Comparison of ENCODE assay signal across 9 mouse cellular contexts in genomic region chr1:180794170-180794569, GRCm38 (mm10). TPM values are rescaled to one million over a fixed set of nuclear protein-coding genes. Genes with fewer than 3 reads are reported as not detected.
DNase-seq lines count a peak whose midpoint lies in the region; ATAC-seq and TF ChIP-seq lines count a peak whose summit lies in the region.
"Had no signal": no experiment of that assay in that cellular context is flagged by ENCODE, and none has a peak within 500 bp of the region (broad histone marks: within the 10 kb centered on the region; RNA-seq: fewer than 3 reads in every experiment).

No protein-coding gene starts in this region.

- H3K27me3 ChIP-seq in heart, adult 2 months (ENCODE audit: control insufficient read depth, insufficient read depth, low read length), result no peaks in the 10 kb centered on the region
- no peaks in the 10 kb centered on the region for H3K27me3 ChIP-seq in embryonic facial prominence, embryonic 15.5 days
- no peaks in the 10 kb centered on the region for H3K27me3 ChIP-seq in intestine, embryonic 16.5 days (replicated peaks; ENCODE audit: control insufficient read depth, insufficient read depth, low read length)
- H3K27me3 ChIP-seq: CH12.LX had no signal

- H3K4me2 ChIP-seq in embryonic facial prominence, embryonic 15.5 days (replicated peaks), result peak overlapping the region; percentile 71
- H3K4me2 ChIP-seq in intestine, embryonic 16.5 days (ENCODE audit: low read depth, low read length), result peak overlapping the region; percentile 92

- 2% methylated on average over 21 of the region's 21 CpGs for WGBS in heart, adult 2 months
- 2% methylated on average over 21 of the region's 21 CpGs for WGBS in embryonic facial prominence, embryonic 15.5 days
- WGBS in intestine, embryonic 16.5 days, result 2% methylated on average over 21 of the region's 21 CpGs

- H3K4me3 ChIP-seq in heart, adult 2 months, result peak overlapping the region; percentile 38
- peak overlapping the region; percentile 42 for H3K4me3 ChIP-seq in embryonic facial prominence, embryonic 15.5 days (replicated peaks)
- H3K4me3 ChIP-seq in intestine, embryonic 16.5 days (ENCODE audit: low read length), result peak overlapping the region; percentile 49

- no peak for TF ChIP-seq POLR2A in heart, adult 2 months (IDR thresholded peaks at IDR 0.05; ENCODE audit: insufficient read depth, low read depth, low read length)

- H3K9ac ChIP-seq in heart, adult 2 months (ENCODE audit: low read depth, low read length), result no peak overlapping the region
- peak overlapping the region; percentile 18; the same call in 1 of the 2 replicates for H3K9ac ChIP-seq in embryonic facial prominence, embryonic 15.5 days
- H3K9ac ChIP-seq in intestine, embryonic 16.5 days (ENCODE audit: low read depth, low read length), result peak overlapping the region; percentile 67

- H3K27ac ChIP-seq in heart, adult 2 months, result no peak overlapping the region
- H3K27ac ChIP-seq in embryonic facial prominence, embryonic 15.5 days (replicated peaks), result 0 out of 2 replicates have a peak overlapping the region, but pooled peaks have one; percentile 7
- H3K27ac ChIP-seq in intestine, embryonic 16.5 days (ENCODE audit: low read length), result peak overlapping the region; percentile 20; the same call in 1 of the 2 replicates

- 0 out of 2 replicates have a peak, but pooled peaks have one; percentile 6 for TF ChIP-seq CTCF in heart, adult 2 months (IDR thresholded peaks at IDR 0.05)

- intact Hi-C loops in heart, adult 2 months (cut with DNase I), result no loop called here
- intact Hi-C loops in heart, postnatal 25 days (cut with DNase I), result no loop called here

- no peak for TF ChIP-seq EP300 in heart, adult 2 months (IDR thresholded peaks at IDR 0.05; ENCODE audit: insufficient read depth, low read depth, low read length)

- peak; percentile 82 for ATAC-seq in embryonic facial prominence, embryonic 15.5 days (ENCODE audit: insufficient number of reproducible peaks, low FRiP score, low TSS enrichment, low read depth)
- ATAC-seq in intestine, embryonic 16.5 days, result peak; percentile 63
- ATAC-seq in megakaryocyte progenitor cell, adult 5-6 weeks (replicated peaks; ENCODE audit: poor library complexity), result peak; percentile 47

- H3K4me1 ChIP-seq in heart, adult 2 months (ENCODE audit: control insufficient read depth, insufficient read depth, low read length), result no peaks in the 10 kb centered on the region
- H3K4me1 ChIP-seq in embryonic facial prominence, embryonic 15.5 days, result peaks cover 10% of the 10 kb centered on the region
- H3K4me1 ChIP-seq in intestine, embryonic 16.5 days (ENCODE audit: control insufficient read depth, insufficient read depth, low read length), result peaks cover 11% of the 10 kb centered on the region

- no peaks in the 10 kb centered on the region for H3K79me2 ChIP-seq in heart, adult 2 months (replicated peaks; ENCODE audit: control insufficient read depth, insufficient read depth, low read length)

- no peaks in the 10 kb centered on the region for H3K36me3 ChIP-seq in heart, adult 2 months (ENCODE audit: control insufficient read depth, insufficient read depth, low read length)
- no peaks in the 10 kb centered on the region for H3K36me3 ChIP-seq in embryonic facial prominence, embryonic 15.5 days
- no peaks in the 10 kb centered on the region for H3K36me3 ChIP-seq in intestine, embryonic 16.5 days (ENCODE audit: control insufficient read depth, insufficient read depth, low read length)

- no peaks in the 10 kb centered on the region for H3K9me3 ChIP-seq in embryonic facial prominence, embryonic 15.5 days (replicated peaks)
- no peaks in the 10 kb centered on the region for H3K9me3 ChIP-seq in intestine, embryonic 16.5 days (ENCODE audit: control insufficient read depth, low read length)

- no peak for DNase-seq in heart, adult 2 months
- DNase-seq in heart, postnatal 25 days (ENCODE audit: low spot score), result no peak
- DNase-seq in adrenal gland, postnatal 14 days, result peak; percentile 72
- peak; percentile 71 for DNase-seq in yolk sac, embryonic 10.5 days (ENCODE audit: low spot score)
- no peak for DNase-seq in layer of hippocampus, adult 8-10 months (ENCODE audit: low spot score in 2 of 2)

RNA-seq across cellular contexts. Expression of gene H3f3a, which starts 19.6 kb away (rescaled TPM):
- 100 to 1,000 TPM; 405 to 430 TPM for total RNA-seq in heart, adult 2 months (2021)
- polyA plus RNA-seq in heart, adult 2 months (2012; rRNA removed), result 258 and 363 TPM in 2 replicates
- 100 to 1,000 TPM; 494 to 517 TPM for total RNA-seq in heart, postnatal 25 days (2021)
- 803 and 817 TPM in 2 replicates for total RNA-seq in adrenal gland, postnatal 14 days (2021)
- polyA plus RNA-seq in embryonic facial prominence, embryonic 15.5 days (2015; fragmentation: Nextera tagmentation; extraction: Ambion mirVana), result 2,445 and 2,695 TPM in 2 replicates
- polyA plus RNA-seq in intestine, embryonic 16.5 days (2015; fragmentation: Nextera tagmentation; extraction: Ambion mirVana), result 1,661 and 1,810 TPM in 2 replicates
- 1,870 and 2,095 TPM in 2 replicates for total RNA-seq in megakaryocyte progenitor cell, adult 5-6 weeks (2015)
- total RNA-seq in megakaryocyte progenitor cell, adult 5-6 weeks (2017), result 1,724 and 1,809 TPM in 2 replicates
- total RNA-seq in layer of hippocampus, adult 8-10 months (2022), result 100 to 1,000 TPM; 296 to 316 (median 303) TPM

RNA-seq across cellular contexts. Expression of gene Sde2, which starts 56.8 kb away (rescaled TPM):
- total RNA-seq in heart, adult 2 months (2021), result 10 to 100 TPM; 11.7 to 12.1 TPM
- polyA plus RNA-seq in heart, adult 2 months (2012; rRNA removed), result 5.0 and 9.8 TPM in 2 replicates
- total RNA-seq in heart, postnatal 25 days (2021), result 10 to 100 TPM; 10.4 to 11.8 TPM
- total RNA-seq in adrenal gland, postnatal 14 days (2021), result 22.2 and 22.6 TPM in 2 replicates
- 37.5 and 38.9 TPM in 2 replicates for polyA plus RNA-seq in embryonic facial prominence, embryonic 15.5 days (2015; fragmentation: Nextera tagmentation; extraction: Ambion mirVana)
- polyA plus RNA-seq in intestine, embryonic 16.5 days (2015; fragmentation: Nextera tagmentation; extraction: Ambion mirVana), result 28.3 and 30.8 TPM in 2 replicates
- total RNA-seq in megakaryocyte progenitor cell, adult 5-6 weeks (2015), result 17.6 and 21.3 TPM in 2 replicates
- 29.9 and 33.6 TPM in 2 replicates for total RNA-seq in megakaryocyte progenitor cell, adult 5-6 weeks (2017)
- 10 to 100 TPM; 22.3 to 24.9 (median 22.6) TPM for total RNA-seq in layer of hippocampus, adult 8-10 months (2022)

Comparison
In these comparisons a context has a peak if more than half of its experiments do, and no peak if none do; other contexts are left out.
1. DNase-seq: peak in adrenal gland, postnatal 14 days (single experiment) and yolk sac, embryonic 10.5 days (single experiment); none in heart, adult 2 months (0 of 2), heart, postnatal 25 days (single experiment) and layer of hippocampus, adult 8-10 months (0 of 2).
2. Peak in every context shown above with its lines, with median percentiles within 50 percentile points of each other: H3K4me3 ChIP-seq and ATAC-seq.